Mouse (Mus musculus) neural tube, embryonic 14.5 days (tissue): Measurements from ENCODE around the gene Gm5105. TPM values are rescaled to one million over a fixed set of nuclear protein-coding genes. Genes with fewer than 3 reads are reported as not detected.
A peak's percentile ranks its signal among the peaks of the same experiment; 100 is the strongest.

Experiments
- ATAC-seq: fragments of 200-750 bp; cut with Nextera tagmentation; 2 replicates; pipeline ENCODE4 v1.8.0; 2017; ENCODE audit warnings: low read depth, mild to moderate bottlenecking, moderate TSS enrichment, moderate library complexity
- H3K27ac ChIP-seq: fragments of 300-500 bp; sonication (generic); 2 replicates; pipeline ENCODE4 v1.5.1; 2014; ENCODE audit warnings: low read depth, mild to moderate bottlenecking, control low read depth, low read length, moderate library complexity, mixed read lengths
- H3K27me3 ChIP-seq: fragments of 300-500 bp; sonication (generic); 2 replicates; pipeline ENCODE4 v1.6.1; 2014; ENCODE audit warnings: low read length; ENCODE audit not compliant: control insufficient read depth, insufficient read depth
- H3K36me3 ChIP-seq: fragments of 300-500 bp; sonication (generic); 2 replicates; pipeline ENCODE4 v1.6.1; 2014; ENCODE audit warnings: low read length, mixed read lengths; ENCODE audit not compliant: control insufficient read depth, insufficient read depth
- H3K4me1 ChIP-seq: fragments of 300-500 bp; sonication (generic); 2 replicates; pipeline ENCODE4 v1.6.1; 2014; ENCODE audit warnings: low read length; ENCODE audit not compliant: control insufficient read depth, insufficient read depth
- H3K4me2 ChIP-seq: fragments of 300-500 bp; sonication (generic); 2 replicates; pipeline ENCODE4 v1.6.1; 2014; ENCODE audit warnings: mild to moderate bottlenecking, low read depth, low read length, control low read depth
- H3K4me3 ChIP-seq: fragments of 300-500 bp; sonication (generic); 2 replicates; pipeline ENCODE4 v1.5.1; 2014; ENCODE audit warnings: low read depth, low read length, control low read depth, mixed read lengths
- H3K9ac ChIP-seq: fragments of 300-500 bp; sonication (generic); replicated peaks from 2 replicates; pipeline ENCODE4 v1.6.1; 2014; ENCODE audit warnings: low read depth, mild to moderate bottlenecking, control low read depth, low read length, mixed read lengths
- H3K9me3 ChIP-seq: fragments of 300-500 bp; sonication (generic); 2 replicates; pipeline ENCODE4 v1.6.1; 2016; ENCODE audit warnings: low read length; ENCODE audit not compliant: control insufficient read depth
- WGBS: fragments of 180-500 bp; shearing (Covaris S2); extraction: QIAGEN DNeasy Blood & Tissue Kit; methylation state at CpG from one replicate; pipeline ENCODE4 v1.1.7; 2014; 5-methylcytosine and 5-hydroxymethylcytosine counted together
- polyA plus RNA-seq: library from polyadenylated mRNA; unstranded; fragments of >200 nt; fragmentation: Nextera tagmentation; extraction: Ambion mirVana; gene quantifications from 2 replicates; pipeline ENCODE4 v1.2.1, GENCODE M21; 2014

Gene Gm5105
- polyA plus RNA-seq, 1 experiment from 2014 or later = 0.24 TPM

- ATAC-seq = no peak
- no peaks in the 10 kb centered on the region for H3K27me3 ChIP-seq
- no peak overlapping the region for H3K4me2 ChIP-seq
- H3K36me3 ChIP-seq = no peaks in the 10 kb centered on the region
- H3K4me3 ChIP-seq = no peak overlapping the region
- H3K9ac ChIP-seq = no peak overlapping the region
- no peaks in the 10 kb centered on the region for H3K9me3 ChIP-seq
- no peak overlapping the region for H3K27ac ChIP-seq
- H3K4me1 ChIP-seq = 0 out of 2 replicates have a peak, but pooled peaks cover 2% of the 10 kb centered on the region
- 88% methylated on average over 4 of the region's 4 CpGs for WGBS
Measured at GRCm38 (mm10) chr3:138062673-138063072, 4.5 kb downstream of the Gm5105 start.

GRCm38 (mm10) chr3:138061205-138061911, 5.8 kb downstream of the Gm5105 start:
- WGBS = 92% methylated on average over 9 of the region's 9 CpGs
- ATAC-seq = no peak
- Histone ChIP-seq H3K4me2 (no peak overlapping the region), H3K27me3 (no peaks in the 10 kb centered on the region), H3K9me3 (no peaks in the 10 kb centered on the region), H3K4me1 (0 out of 2 replicates have a peak, but pooled peaks cover 2% of the 10 kb centered on the region), H3K27ac (no peak overlapping the region), H3K9ac (no peak overlapping the region), H3K36me3 (no peaks in the 10 kb centered on the region), H3K4me3 (no peak overlapping the region)

- H3K27me3 ChIP-seq = no peaks in the 10 kb centered on the region
- H3K9ac ChIP-seq = no peak overlapping the region
- no peak for ATAC-seq
- no peaks in the 10 kb centered on the region for H3K36me3 ChIP-seq
- no peak overlapping the region for H3K4me2 ChIP-seq
- WGBS = 93% methylated on average over 7 of the region's 7 CpGs
- 0 out of 2 replicates have a peak, but pooled peaks cover 2% of the 10 kb centered on the region for H3K4me1 ChIP-seq
- no peak overlapping the region for H3K4me3 ChIP-seq
- H3K27ac ChIP-seq = no peak overlapping the region
- no peaks in the 10 kb centered on the region for H3K9me3 ChIP-seq
Measured at GRCm38 (mm10) chr3:138060429-138060828, 6.8 kb downstream of the Gm5105 start.

GRCm38 (mm10) chr3:138058226-138058625, 9.0 kb downstream of the Gm5105 start:
- 61% methylated on average over 4 of the region's 4 CpGs for WGBS
- Histone ChIP-seq H3K4me2 (no peak overlapping the region), H3K27me3 (no peaks in the 10 kb centered on the region), H3K27ac (no peak overlapping the region), H3K9me3 (no peaks in the 10 kb centered on the region), H3K9ac (no peak overlapping the region), H3K4me1 (no peaks in the 10 kb centered on the region), H3K4me3 (no peak overlapping the region), H3K36me3 (no peaks in the 10 kb centered on the region)
- no peak for ATAC-seq

GRCm38 (mm10) chr3:138056976-138057375, 10.2 kb downstream of the Gm5105 start:
- no peak overlapping the region for H3K4me2 ChIP-seq
- ATAC-seq = no peak
- no peaks in the 10 kb centered on the region for H3K9me3 ChIP-seq
- H3K27ac ChIP-seq = no peak overlapping the region
- H3K27me3 ChIP-seq = no peaks in the 10 kb centered on the region
- WGBS = 68% methylated on average over 7 of the region's 7 CpGs
- H3K4me3 ChIP-seq = no peak overlapping the region
- H3K9ac ChIP-seq = no peak overlapping the region
- no peaks in the 10 kb centered on the region for H3K4me1 ChIP-seq
- H3K36me3 ChIP-seq = no peaks in the 10 kb centered on the region

GRCm38 (mm10) chr3:138053969-138054368, 13.2 kb downstream of the Gm5105 start:
- H3K27ac ChIP-seq = no peak overlapping the region
- no peak overlapping the region for H3K4me2 ChIP-seq
- 49% methylated on average over 4 of the region's 4 CpGs for WGBS
- no peaks in the 10 kb centered on the region for H3K36me3 ChIP-seq
- ATAC-seq = no peak
- no peaks in the 10 kb centered on the region for H3K9me3 ChIP-seq
- no peaks in the 10 kb centered on the region for H3K4me1 ChIP-seq
- no peak overlapping the region for H3K9ac ChIP-seq
- no peaks in the 10 kb centered on the region for H3K27me3 ChIP-seq
- H3K4me3 ChIP-seq = no peak overlapping the region

- H3K9me3 ChIP-seq = no peaks in the 10 kb centered on the region
- no peaks in the 10 kb centered on the region for H3K27me3 ChIP-seq
- 83% methylated on average over 3 of the region's 3 CpGs for WGBS
- no peak overlapping the region for H3K4me3 ChIP-seq
- no peak for ATAC-seq
- H3K4me2 ChIP-seq = no peak overlapping the region
- no peaks in the 10 kb centered on the region for H3K4me1 ChIP-seq
- no peak overlapping the region for H3K27ac ChIP-seq
- no peak overlapping the region for H3K9ac ChIP-seq
- no peaks in the 10 kb centered on the region for H3K36me3 ChIP-seq
Measured at GRCm38 (mm10) chr3:138051431-138051830, 15.8 kb downstream of the Gm5105 start.

- no peaks in the 10 kb centered on the region for H3K9me3 ChIP-seq
- no peaks in the 10 kb centered on the region for H3K36me3 ChIP-seq
- H3K4me2 ChIP-seq = no peak overlapping the region
- no peak overlapping the region for H3K9ac ChIP-seq
- WGBS = 37% methylated on average over 11 of the region's 11 CpGs
- no peaks in the 10 kb centered on the region for H3K27me3 ChIP-seq
- H3K4me3 ChIP-seq = no peak overlapping the region
- 0 out of 2 replicates have a peak, but pooled peaks have one; percentile 11 for ATAC-seq
- H3K27ac ChIP-seq = no peak overlapping the region
- no peaks in the 10 kb centered on the region for H3K4me1 ChIP-seq
Measured at GRCm38 (mm10) chr3:138050772-138051171, 16.4 kb downstream of the Gm5105 start.

- H3K4me2 ChIP-seq = no peak overlapping the region
- H3K4me1 ChIP-seq = no peaks in the 10 kb centered on the region
- no peak overlapping the region for H3K4me3 ChIP-seq
- no peaks in the 10 kb centered on the region for H3K27me3 ChIP-seq
- ATAC-seq = no peak
- H3K9ac ChIP-seq = no peak overlapping the region
- no peaks in the 10 kb centered on the region for H3K36me3 ChIP-seq
- 93% methylated on average over 6 of the region's 6 CpGs for WGBS
- no peak overlapping the region for H3K27ac ChIP-seq
- no peaks in the 10 kb centered on the region for H3K9me3 ChIP-seq
Measured at GRCm38 (mm10) chr3:138049555-138049954, 17.6 kb downstream of the Gm5105 start.
